Mouse (Mus musculus): Measurements from ENCODE around the gene Rnf183.

DNA sequence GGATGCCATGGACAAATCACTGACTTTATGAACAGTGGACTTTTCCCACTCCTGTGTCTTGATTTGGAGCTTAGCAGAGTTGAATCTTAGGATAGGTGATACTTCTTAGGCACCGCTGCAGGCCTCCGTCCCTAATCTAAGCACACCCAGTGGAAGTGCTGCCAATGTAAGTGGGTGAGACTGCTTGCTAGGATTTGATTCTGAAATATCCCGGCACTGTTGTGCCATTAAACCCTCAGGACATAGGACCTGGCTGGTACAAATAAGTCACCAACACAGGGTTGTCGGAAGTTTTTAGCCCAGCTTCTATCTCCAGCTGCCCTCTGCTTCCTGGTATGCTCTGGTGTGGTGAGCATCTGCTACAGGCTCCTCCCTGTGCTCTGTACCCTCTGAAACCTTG is 9.2 kb downstream of the Rnf183 start:
- no peak for TF ChIP-seq CTCF (IDR thresholded peaks at IDR 0.05; ENCODE audit: borderline replicate concordance, control insufficient read depth, extremely low read depth, insufficient read depth, low read length, poor library complexity)
- no peak for TF ChIP-seq POLR2A (IDR thresholded peaks at IDR 0.05; ENCODE audit: control insufficient read depth, extremely low read depth, insufficient read depth, low read length, poor library complexity)
